Mouse (Mus musculus) G1E (cell line): ENCODE measurements around the gene Zfp553. TPM values are rescaled to one million over a fixed set of nuclear protein-coding genes. Genes with fewer than 3 reads are reported as not detected.

Experiments used
- ATAC-seq: 2 replicates; pipeline ENCODE4 v1.8.0; 2016; ENCODE audit warnings: mild to moderate bottlenecking; ENCODE audit not compliant: insufficient number of reproducible peaks, poor library complexity, low FRiP score, severe bottlenecking; ENCODE audit errors: extremely low read depth
- DNase-seq: peaks from one replicate; pipeline ENCODE4 v3.0.0; 2012; ENCODE audit warnings: low spot score
- H3K27me3 ChIP-seq: 2 replicates; pipeline ENCODE4 v1.6.1; 2012; ENCODE audit warnings: mild to moderate bottlenecking, low read length, inconsistent platforms; ENCODE audit not compliant: insufficient read depth
- H3K36me3 ChIP-seq: replicated peaks from 2 replicates; pipeline ENCODE3; 2012; ENCODE audit warnings: mild to moderate bottlenecking, inconsistent platforms
- H3K4me1 ChIP-seq: 2 replicates; pipeline ENCODE4 v1.6.1; 2012; ENCODE audit warnings: low read depth, low read length, inconsistent platforms, mixed read lengths; ENCODE audit not compliant: insufficient read depth
- H3K4me3 ChIP-seq: 2 replicates; pipeline ENCODE4 v1.5.1; 2012; ENCODE audit warnings: low read depth, mild to moderate bottlenecking, inconsistent platforms, low read length, moderate library complexity, mixed read lengths
- H3K9me3 ChIP-seq: replicated peaks from 2 replicates; pipeline ENCODE4 v1.6.1; 2012; ENCODE audit warnings: inconsistent platforms
- CTCF ChIP-seq: IDR thresholded peaks from 2 replicates; pipeline ENCODE4 v1.5.1; 2012; ENCODE audit warnings: low read depth, low read length, inconsistent platforms, mixed read lengths
- GATA1 ChIP-seq: IDR thresholded peaks from 2 replicates; pipeline ENCODE4 v1.6.1; 2012; ENCODE audit warnings: borderline replicate concordance, low read length, inconsistent platforms, mixed read lengths
- GATA2 ChIP-seq: IDR thresholded peaks from 2 replicates; pipeline ENCODE4 v1.6.1; 2012; ENCODE audit warnings: low read depth, low read length, inconsistent platforms, borderline replicate concordance
- POLR2AphosphoS5 ChIP-seq: IDR thresholded peaks from 2 replicates; pipeline ENCODE4 v1.6.1; 2012; ENCODE audit warnings: low read depth, low read length, inconsistent platforms; ENCODE audit not compliant: insufficient replicate concordance
- TAL1 ChIP-seq: conservative IDR thresholded peaks from 2 replicates; pipeline ENCODE4 v1.6.1; 2012; ENCODE audit warnings: low read depth, low read length, inconsistent platforms, mixed read lengths
- polyA plus RNA-seq: library from polyadenylated mRNA; stranded (reverse); fragments of >175 nt; gene quantifications from 2 replicates; pipeline ENCODE4 v1.2.3, GENCODE M21; 2012
- total RNA-seq, 2 experiments: library from RNA; stranded (forward) in 1 of 2; stranded (reverse) in 1 of 2; fragments of 200-1000 nt in 1 of 2; fragments of >200 nt in 1 of 2; fragmentation: Nextera tagmentation in 1 of 2; gene quantifications; 2 replicates each; pipeline ENCODE4 v1.2.3; 2014 to 2017

Zfp553 gene
- total and polyA plus RNA-seq, 3 experiments: 20.0 to 26.2 (median 25.2) TPM

DNA sequence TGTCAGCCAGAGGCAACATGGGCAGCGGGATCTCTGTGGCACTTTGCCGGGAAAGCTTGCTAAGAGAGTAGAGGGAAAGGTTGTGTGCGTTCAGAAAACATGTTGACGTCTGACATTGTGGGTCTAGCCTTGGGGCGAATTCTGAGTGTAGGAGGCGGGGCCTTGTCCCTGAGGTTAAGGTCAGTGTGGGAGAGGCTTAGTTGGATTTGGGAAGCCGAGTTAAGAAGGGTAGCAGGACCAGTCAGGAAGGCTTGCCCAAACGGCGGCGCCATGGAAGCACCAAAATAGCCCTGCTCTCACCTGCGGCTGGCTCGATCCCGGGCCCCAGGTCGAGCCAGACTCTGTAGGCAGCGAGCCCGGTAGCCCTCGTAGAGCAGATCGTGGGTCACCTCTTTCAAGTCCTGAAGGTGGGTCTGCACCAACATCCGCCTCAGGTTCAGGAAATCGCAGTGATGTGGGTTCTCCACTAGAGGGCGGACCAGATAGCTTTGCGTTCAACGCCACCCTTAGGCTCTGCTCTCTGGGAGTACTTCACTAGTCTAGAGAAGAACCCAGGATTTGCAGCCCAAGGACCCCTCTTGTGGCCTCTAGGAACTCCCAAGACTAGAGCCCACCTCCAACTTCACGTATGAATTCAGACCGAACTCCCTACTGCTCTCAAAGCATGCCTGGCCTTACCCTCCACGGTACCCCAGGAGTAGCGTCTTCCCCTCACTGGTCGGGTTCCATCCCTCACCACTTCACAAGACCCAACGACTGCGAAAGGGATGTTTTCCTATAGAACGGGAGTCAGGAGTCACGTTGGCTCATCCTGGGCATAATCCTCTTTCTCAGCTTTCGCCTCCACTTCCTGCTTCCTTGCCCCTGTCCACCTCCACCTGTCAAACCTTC, 17.6 kb upstream of the Zfp553 start:
- DNase-seq: no peak
- peaks cover 31% of the 10 kb centered on the region for H3K36me3 ChIP-seq
- peak; percentile 36; the same call in 1 of the 2 replicates for ATAC-seq
- no peak overlapping the region for H3K4me3 ChIP-seq
- TF ChIP-seq POLR2AphosphoS5 (no peak), TAL1 (no peak), CTCF (peak; percentile 88), GATA2 (no peak)
- peaks cover 74% of the 10 kb centered on the region for H3K4me1 ChIP-seq
- H3K9me3 ChIP-seq: no peaks in the 10 kb centered on the region
- no peaks in the 10 kb centered on the region for H3K27me3 ChIP-seq

GRCm38 (mm10) chr7:127216307-127216706, 16.6 kb upstream of the Zfp553 start:
- Histone ChIP-seq H3K36me3 (peaks cover 31% of the 10 kb centered on the region), H3K27me3 (no peaks in the 10 kb centered on the region), H3K4me1 (peaks cover 68% of the 10 kb centered on the region), H3K4me3 (no peak overlapping the region), H3K9me3 (no peaks in the 10 kb centered on the region)
- DNase-seq (no peak), ATAC-seq (no peak)
- TF ChIP-seq TAL1 (no peak), GATA1 (no peak), GATA2 (no peak), POLR2AphosphoS5 (no peak), CTCF (no peak)

DNA sequence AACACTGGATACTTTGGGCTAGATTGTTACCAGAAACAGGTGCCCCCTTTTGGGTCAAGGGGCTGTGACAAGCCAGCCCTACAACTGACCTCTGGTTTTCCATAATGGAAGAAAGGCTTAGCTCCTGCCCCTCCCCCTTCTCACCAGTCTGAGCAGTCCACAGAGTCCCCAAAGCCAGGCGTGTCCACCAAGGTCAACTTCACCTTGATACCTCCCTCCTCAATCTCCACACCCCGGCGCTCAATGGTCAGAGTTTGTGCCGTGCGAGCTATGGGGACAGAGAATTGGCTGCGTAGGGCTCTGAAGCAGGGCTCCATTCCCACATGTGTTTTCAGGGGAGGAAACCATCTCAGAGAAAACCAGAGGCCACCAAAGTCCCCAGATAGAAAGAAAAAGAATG, 15.4 kb upstream of the Zfp553 start:
- no peaks in the 10 kb centered on the region for H3K9me3 ChIP-seq
- H3K4me3 ChIP-seq: no peak overlapping the region; the same call in 1 of the 2 replicates
- peaks cover 31% of the 10 kb centered on the region for H3K36me3 ChIP-seq
- no peak for TF ChIP-seq TAL1
- no peak for TF ChIP-seq CTCF
- no peak for TF ChIP-seq GATA1
- TF ChIP-seq POLR2AphosphoS5: no peak
- no peak for TF ChIP-seq GATA2
- ATAC-seq (no peak), DNase-seq (no peak)
- H3K27me3 ChIP-seq: no peaks in the 10 kb centered on the region
- peaks cover 64% of the 10 kb centered on the region for H3K4me1 ChIP-seq

DNA sequence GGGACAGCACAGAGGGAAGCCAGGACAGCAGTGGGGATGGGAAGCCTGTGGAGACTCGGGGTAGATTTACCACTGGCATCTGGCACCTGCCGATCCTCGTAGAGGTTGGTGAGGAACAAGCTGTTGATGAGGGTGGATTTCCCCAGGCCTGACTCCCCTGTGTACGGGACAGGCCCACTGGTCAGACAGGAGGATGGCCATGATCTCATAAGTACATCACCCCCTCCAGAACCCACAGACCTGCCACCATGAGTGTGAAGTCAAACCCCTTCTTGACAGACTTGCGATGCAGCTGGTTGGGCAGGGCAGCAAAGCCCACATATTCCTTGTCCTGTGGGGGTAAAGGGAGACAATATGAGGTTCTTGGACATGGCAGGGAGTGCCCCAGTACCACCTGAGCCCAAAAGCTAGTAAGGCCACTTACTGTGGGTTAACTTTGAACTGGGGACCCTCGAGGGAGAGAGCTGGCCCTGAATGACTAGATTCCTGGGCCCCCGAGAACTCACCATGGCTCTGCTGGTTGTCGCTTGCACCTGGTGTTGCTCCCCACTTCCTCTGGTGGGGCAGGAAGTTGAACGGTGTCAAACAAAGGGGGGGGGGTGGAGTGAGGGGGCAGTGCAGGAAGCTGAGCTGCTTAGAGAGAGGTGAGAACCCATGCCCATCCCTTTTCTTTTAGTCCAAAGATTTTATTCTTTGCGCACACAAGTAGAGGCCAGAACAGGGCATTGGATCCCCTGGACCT, 14.8 kb upstream of the Zfp553 start:
- Histone ChIP-seq H3K36me3 (peaks cover 31% of the 10 kb centered on the region), H3K4me3 (peak overlapping the region; percentile 55; the same call in 1 of the 2 replicates), H3K4me1 (peaks cover 61% of the 10 kb centered on the region), H3K9me3 (no peaks in the 10 kb centered on the region), H3K27me3 (no peaks in the 10 kb centered on the region)
- TF ChIP-seq GATA1 (no peak), CTCF (no peak), POLR2AphosphoS5 (no peak), GATA2 (no peak), TAL1 (no peak)
- DNase-seq (no peak), ATAC-seq (no peak)

DNA sequence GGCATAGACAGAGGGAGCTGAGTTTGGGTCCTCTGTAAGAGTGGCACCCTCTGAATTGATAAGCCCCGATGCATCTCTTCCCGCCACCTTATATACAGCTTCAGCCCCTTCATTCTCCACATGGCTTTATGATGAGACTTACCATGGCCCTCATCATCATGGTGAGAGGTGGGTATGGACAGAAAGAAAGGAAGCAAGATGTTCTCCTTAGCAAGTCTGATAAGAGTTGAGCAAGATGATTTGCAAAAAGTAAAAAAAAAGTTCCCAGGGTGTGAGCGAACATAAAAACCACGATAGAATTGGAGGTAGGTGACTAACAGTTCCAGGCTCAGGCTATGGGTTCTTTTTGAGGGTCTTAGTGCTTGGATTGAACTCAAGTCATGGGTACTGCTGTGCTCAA, 14.2 kb upstream of the Zfp553 start:
- peaks cover 29% of the 10 kb centered on the region for H3K36me3 ChIP-seq
- DNase-seq (no peak), ATAC-seq (peak; percentile 15; the same call in 1 of the 2 replicates)
- H3K27me3 ChIP-seq: no peaks in the 10 kb centered on the region
- H3K9me3 ChIP-seq: no peaks in the 10 kb centered on the region
- H3K4me3 ChIP-seq: no peak overlapping the region; the same call in 1 of the 2 replicates
- peak; percentile 25; the same call in 1 of the 2 replicates for TF ChIP-seq TAL1
- no peak for TF ChIP-seq GATA2
- peaks cover 61% of the 10 kb centered on the region for H3K4me1 ChIP-seq

- DNase-seq (no peak), ATAC-seq (no peak)
- H3K4me3 ChIP-seq: no peak overlapping the region
Measured at GRCm38 (mm10) chr7:127220440-127220839, 12.4 kb upstream of the Zfp553 start.

More at GRCm38 (mm10) chr7:127220440-127220839, 12.4 kb upstream of the Zfp553 start:
- no peaks in the 10 kb centered on the region for H3K9me3 ChIP-seq
- no peaks in the 10 kb centered on the region for H3K27me3 ChIP-seq
- peaks cover 58% of the 10 kb centered on the region for H3K4me1 ChIP-seq
- peaks cover 12% of the 10 kb centered on the region for H3K36me3 ChIP-seq
- no peak for TF ChIP-seq GATA1
- TF ChIP-seq TAL1: no peak
- no peak for TF ChIP-seq CTCF
- no peak for TF ChIP-seq POLR2AphosphoS5
- no peak for TF ChIP-seq GATA2
